ENCODE assay signal across 28 mouse cellular contexts in genomic region chr19:32254204-32254603, GRCm38 (mm10).
A peak's percentile ranks its signal among the peaks of the same experiment; 100 is the strongest.
DNase-seq lines count a peak whose midpoint lies in the region; ATAC-seq and TF ChIP-seq lines count a peak whose summit lies in the region.
"Had no signal": no experiment of that assay in that cellular context is flagged by ENCODE, and none has a peak within 500 bp of the region (broad histone marks: within the 10 kb centered on the region; RNA-seq: fewer than 3 reads in every experiment).

No protein-coding gene starts in this region.

- no peaks in the 10 kb centered on the region for H3K36me3 ChIP-seq in heart, embryonic 10.5 days
- no peaks in the 10 kb centered on the region for H3K36me3 ChIP-seq in lung, postnatal 0 days (ENCODE audit: insufficient read depth, low read length)
- no peaks in the 10 kb centered on the region for H3K36me3 ChIP-seq in liver, embryonic 13.5 days
- H3K36me3 ChIP-seq: heart, embryonic 15.5 days; hindbrain, embryonic 15.5 days; midbrain, embryonic 12.5 days; neural tube, embryonic 12.5 days had no signal

- no peaks in the 10 kb centered on the region for H3K27me3 ChIP-seq in heart, embryonic 10.5 days (ENCODE audit: insufficient read depth, poor library complexity, severe bottlenecking)
- H3K27me3 ChIP-seq in lung, postnatal 0 days (replicated peaks; ENCODE audit: insufficient read depth, low read length) = no peaks in the 10 kb centered on the region
- H3K27me3 ChIP-seq in liver, embryonic 13.5 days = no peaks in the 10 kb centered on the region
- H3K27me3 ChIP-seq: heart, embryonic 15.5 days; hindbrain, embryonic 15.5 days; megakaryocyte, embryonic 14.5 days; midbrain, embryonic 12.5 days; neural tube, embryonic 12.5 days; Patski had no signal

- no peak overlapping the region for H3K4me3 ChIP-seq in heart, embryonic 10.5 days
- no peak overlapping the region for H3K4me3 ChIP-seq in lung, postnatal 0 days (ENCODE audit: low read depth, low read length)
- no peak overlapping the region for H3K4me3 ChIP-seq in liver, embryonic 13.5 days (replicated peaks)
- H3K4me3 ChIP-seq: heart, embryonic 15.5 days; hindbrain, embryonic 15.5 days; midbrain, embryonic 12.5 days; myocyte; neural tube, embryonic 12.5 days had no signal

- DNase-seq in heart, embryonic 10.5 days (ENCODE audit: low spot score) = no peak
- DNase-seq in heart, postnatal 36 days = no peak
- no peak for DNase-seq in lung, postnatal 0 days (ENCODE audit: low spot score)
- no peak for DNase-seq in lung, postnatal 36 days
- no peak for DNase-seq in liver, embryonic 13.5 days
- no peak for DNase-seq in cerebellum, postnatal 36 days
- no peak for DNase-seq in left cerebral cortex, postnatal 25 days (ENCODE audit: low spot score in 2 of 2)
- DNase-seq: adrenal gland, postnatal 10 days; cerebellum, adult 8-10 months; cerebellum, postnatal 25 days; gastrocnemius, postnatal 36 days; heart, postnatal 4 days; lung, adult 2 months; lung, postnatal 14 days; right cerebral cortex, adult 18-20 months; right cerebral cortex, postnatal 4 days; thymus, adult 18-20 months; thymus, postnatal 25 days had no signal

- H3K27ac ChIP-seq in heart, embryonic 10.5 days = 0 out of 2 replicates have a peak overlapping the region, but pooled peaks have one; percentile 56
- H3K27ac ChIP-seq in lung, postnatal 0 days (ENCODE audit: low read length) = peak overlapping the region; percentile 75; the same call in 1 of the 2 replicates
- H3K27ac ChIP-seq in liver, embryonic 13.5 days = no peak overlapping the region
- H3K27ac ChIP-seq: neural tube, embryonic 12.5 days; stomach, postnatal 0 days had no signal

- 64% methylated on average over 2 of the region's 2 CpGs for WGBS in heart, embryonic 10.5 days
- WGBS in lung, postnatal 0 days = 59% methylated on average over 2 of the region's 2 CpGs
- 46% methylated on average over 2 of the region's 2 CpGs for WGBS in liver, embryonic 13.5 days (ENCODE audit: insufficient replicate concordance)

- no peak overlapping the region for H3K9ac ChIP-seq in lung, postnatal 0 days (replicated peaks; ENCODE audit: low read depth)
- no peak overlapping the region for H3K9ac ChIP-seq in liver, embryonic 13.5 days
- H3K9ac ChIP-seq: heart, embryonic 15.5 days; hindbrain, embryonic 15.5 days; midbrain, embryonic 12.5 days; neural tube, embryonic 12.5 days had no signal

- no peak for TF ChIP-seq EP300 in lung, postnatal 0 days (IDR thresholded peaks at IDR 0.05)

- H3K4me2 ChIP-seq in lung, postnatal 0 days (replicated peaks; ENCODE audit: low read depth, low read length) = no peak overlapping the region
- H3K4me2 ChIP-seq in liver, embryonic 13.5 days = no peak overlapping the region
- H3K4me2 ChIP-seq: heart, embryonic 15.5 days; hindbrain, embryonic 15.5 days; midbrain, embryonic 12.5 days; neural tube, embryonic 12.5 days had no signal

- H3K4me1 ChIP-seq in heart, embryonic 10.5 days = peaks cover 58% of the 10 kb centered on the region
- peaks cover 15% of the 10 kb centered on the region; the same call in 1 of the 2 replicates for H3K4me1 ChIP-seq in lung, postnatal 0 days (ENCODE audit: insufficient read depth, low read depth, low read length)
- peaks cover 80% of the 10 kb centered on the region for H3K4me1 ChIP-seq in liver, embryonic 13.5 days (replicated peaks)

- H3K9me3 ChIP-seq in heart, embryonic 10.5 days = no peaks in the 10 kb centered on the region
- H3K9me3 ChIP-seq in lung, postnatal 0 days (ENCODE audit: low read length) = no peaks in the 10 kb centered on the region
- no peaks in the 10 kb centered on the region for H3K9me3 ChIP-seq in liver, embryonic 13.5 days (replicated peaks)
- H3K9me3 ChIP-seq: heart, embryonic 15.5 days; hindbrain, embryonic 15.5 days; megakaryocyte, embryonic 14.5 days; midbrain, embryonic 12.5 days; neural tube, embryonic 12.5 days had no signal

- intact Hi-C loops in heart, postnatal 36 days (cut with DNase I) = no loop called here
- intact Hi-C loops in left cerebral cortex, postnatal 25 days (cut with DNase I) = no loop called here

- ATAC-seq in lung, postnatal 0 days = no peak
- peak; percentile 58; the same call in 1 of the 2 replicates for ATAC-seq in liver, embryonic 13.5 days (ENCODE audit: low read depth)
- ATAC-seq in megakaryocyte progenitor cell, adult 5-6 weeks (replicated peaks; ENCODE audit: poor library complexity) = 0 out of 2 replicates have a peak, but pooled peaks have one; percentile 22
- ATAC-seq: forebrain, embryonic 14.5 days had no signal

- no peak for TF ChIP-seq CTCF in lung, postnatal 0 days (IDR thresholded peaks at IDR 0.05)
